Mouse (Mus musculus) embryonic facial prominence, embryonic 10.5 days (tissue): ENCODE results near the gene Olfr652. TPM values are rescaled to one million over a fixed set of nuclear protein-coding genes. Genes with fewer than 3 reads are reported as not detected.

Experiments used
- polyA plus RNA-seq: library from polyadenylated mRNA; unstranded; fragments of >200 nt; fragmentation: Nextera tagmentation; extraction: Ambion mirVana; gene quantifications from 2 replicates; pipeline ENCODE4 v1.2.1, GENCODE M21; 2016

Gene Olfr652
- polyA plus RNA-seq, 1 experiment from 2014 or later, result not detected

Other genes starting within 250 kb of the Olfr652 start
- 1.5 and 1.7 TPM in 2 replicates for gene Trim12a, start 245.4 kb upstream of the Olfr652 start, polyA plus RNA-seq
- not detected in 2 replicates for gene Trim34b, start 231.4 kb upstream of the Olfr652 start, polyA plus RNA-seq
- gene Trim12c, start 207.5 kb upstream of the Olfr652 start, polyA plus RNA-seq, result 0.54 and 0.92 TPM in 2 replicates
- gene Trim30b, start 191.0 kb upstream of the Olfr652 start, polyA plus RNA-seq, result not detected in 2 replicates
- 0.22 TPM in 1 of 2 replicates, not detected in the other for gene Trim30c, start 160.1 kb upstream of the Olfr652 start, polyA plus RNA-seq
- gene Trim30a, start 95.7 kb upstream of the Olfr652 start, polyA plus RNA-seq, result 0.45 and 0.52 TPM in 2 replicates
- not detected in 2 replicates for gene Trim30d, start 53.1 kb upstream of the Olfr652 start, polyA plus RNA-seq
- not detected in 2 replicates for gene Olfr651, start 10.8 kb upstream of the Olfr652 start, polyA plus RNA-seq
- gene Olfr653, start 16.4 kb downstream of the Olfr652 start, polyA plus RNA-seq, result not detected in 2 replicates
- not detected in 2 replicates for gene Olfr654, start 26.1 kb downstream of the Olfr652 start, polyA plus RNA-seq
- gene Olfr655, start 40.9 kb downstream of the Olfr652 start, polyA plus RNA-seq, result not detected in 2 replicates
- not detected in 2 replicates for gene Olfr656, start 53.1 kb downstream of the Olfr652 start, polyA plus RNA-seq
- gene Olfr657, start 63.9 kb downstream of the Olfr652 start, polyA plus RNA-seq, result not detected in 2 replicates
- gene Olfr658, start 86.4 kb downstream of the Olfr652 start, polyA plus RNA-seq, result not detected in 2 replicates
- not detected in 2 replicates for gene Olfr659, start 105.9 kb downstream of the Olfr652 start, polyA plus RNA-seq
- gene Olfr661, start 125.6 kb downstream of the Olfr652 start, polyA plus RNA-seq, result not detected in 2 replicates
- not detected in 2 replicates for gene Usp17le, start 216.6 kb downstream of the Olfr652 start, polyA plus RNA-seq